Mouse (Mus musculus): Measurements from ENCODE around the gene Xxylt1.

- TF ChIP-seq GATA1 (IDR thresholded peaks at IDR 0.05; ENCODE audit: borderline replicate concordance, low read length) (no peak), FLI1 (IDR thresholded peaks at IDR 0.05; ENCODE audit: low read length) (no peak)
These were observed 78.3 kb downstream of the Xxylt1 start for GRCm38 (mm10) chr16:31002926-31003325.

Data from megakaryocyte, embryonic 14.5 days (primary cell).